Mouse (Mus musculus): Measurements from ENCODE around the gene Mcoln3. TPM values are rescaled to one million over a fixed set of nuclear protein-coding genes. Genes with fewer than 3 reads are reported as not detected.

The Mcoln3 gene
- total and polyA plus RNA-seq, 2 experiments from 2014 or later = 0.38 TPM

GRCm38 (mm10) chr3:146140276-146140675, 23.0 kb downstream of the Mcoln3 start:
- Histone ChIP-seq H3K9ac (replicated peaks; ENCODE audit: low read length, poor library complexity, severe bottlenecking) (no peak overlapping the region), H3K36me3 (ENCODE audit: insufficient read depth, low read length) (no peaks in the 10 kb centered on the region), H3K4me3 (ENCODE audit: low read depth, low read length) (no peak overlapping the region), H3K4me1 (ENCODE audit: insufficient read depth, low read length) (no peaks in the 10 kb centered on the region), H3K4me2 (ENCODE audit: low read depth, low read length, poor library complexity, severe bottlenecking) (no peak overlapping the region), H3K27me3 (ENCODE audit: insufficient read depth, low read length) (no peaks in the 10 kb centered on the region), H3K27ac (ENCODE audit: low read depth, low read length) (no peak overlapping the region), H3K9me3 (ENCODE audit: low read length) (no peaks in the 10 kb centered on the region)
- WGBS = 94% methylated on average over 7 of the region's 7 CpGs
- TF ChIP-seq CTCF (IDR thresholded peaks at IDR 0.05) = no peak
- ATAC-seq (ENCODE audit: low FRiP score) (no peak), DNase-seq (ENCODE audit: low spot score) (no peak)

- TF ChIP-seq CTCF (IDR thresholded peaks at IDR 0.05) = no peak
- no peaks in the 10 kb centered on the region for H3K36me3 ChIP-seq (ENCODE audit: insufficient read depth, low read length)
- H3K27me3 ChIP-seq (ENCODE audit: insufficient read depth, low read length) = no peaks in the 10 kb centered on the region
- no peaks in the 10 kb centered on the region for H3K9me3 ChIP-seq (ENCODE audit: low read length)
- 59% methylated on average over 7 of the region's 7 CpGs for WGBS
- no peaks in the 10 kb centered on the region for H3K4me1 ChIP-seq (ENCODE audit: insufficient read depth, low read length)
- 0 out of 2 replicates have a peak, but pooled peaks have one; percentile 44 for ATAC-seq (ENCODE audit: low FRiP score)
- no peak overlapping the region for H3K27ac ChIP-seq (ENCODE audit: low read depth, low read length)
- peak; percentile 45 for DNase-seq (ENCODE audit: low spot score)
- H3K4me2 ChIP-seq (ENCODE audit: low read depth, low read length, poor library complexity, severe bottlenecking) = no peak overlapping the region
- H3K4me3 ChIP-seq (ENCODE audit: low read depth, low read length) = no peak overlapping the region
- no peak overlapping the region for H3K9ac ChIP-seq (replicated peaks; ENCODE audit: low read length, poor library complexity, severe bottlenecking)
Measured at GRCm38 (mm10) chr3:146142523-146142922, 25.3 kb downstream of the Mcoln3 start.

- Histone ChIP-seq H3K4me2 (ENCODE audit: low read depth, low read length, poor library complexity, severe bottlenecking) (no peak overlapping the region), H3K9me3 (ENCODE audit: low read length) (no peaks in the 10 kb centered on the region), H3K4me1 (ENCODE audit: insufficient read depth, low read length) (no peaks in the 10 kb centered on the region; the same call in 1 of the 2 replicates), H3K4me3 (ENCODE audit: low read depth, low read length) (no peak overlapping the region), H3K27me3 (ENCODE audit: insufficient read depth, low read length) (peaks cover under 1% of the 10 kb centered on the region; the same call in 1 of the 2 replicates), H3K27ac (ENCODE audit: low read depth, low read length) (no peak overlapping the region), H3K36me3 (ENCODE audit: insufficient read depth, low read length) (no peaks in the 10 kb centered on the region), H3K9ac (replicated peaks; ENCODE audit: low read length, poor library complexity, severe bottlenecking) (no peak overlapping the region)
- TF ChIP-seq CTCF (IDR thresholded peaks at IDR 0.05) = no peak
- DNase-seq (ENCODE audit: low spot score) = no peak
- no peak for ATAC-seq (ENCODE audit: low FRiP score)
- 58% methylated on average over 5 of the region's 5 CpGs for WGBS
Measured at GRCm38 (mm10) chr3:146145501-146145900, 28.3 kb downstream of the Mcoln3 start.

GRCm38 (mm10) chr3:146146131-146146530, 28.9 kb downstream of the Mcoln3 start:
- no peak for TF ChIP-seq CTCF (IDR thresholded peaks at IDR 0.05)
- Histone ChIP-seq H3K9ac (replicated peaks; ENCODE audit: low read length, poor library complexity, severe bottlenecking) (no peak overlapping the region), H3K4me3 (ENCODE audit: low read depth, low read length) (no peak overlapping the region), H3K36me3 (ENCODE audit: insufficient read depth, low read length) (no peaks in the 10 kb centered on the region), H3K4me2 (ENCODE audit: low read depth, low read length, poor library complexity, severe bottlenecking) (no peak overlapping the region), H3K4me1 (ENCODE audit: insufficient read depth, low read length) (no peaks in the 10 kb centered on the region; the same call in 1 of the 2 replicates), H3K27me3 (ENCODE audit: insufficient read depth, low read length) (peaks cover 6% of the 10 kb centered on the region; the same call in 1 of the 2 replicates), H3K27ac (ENCODE audit: low read depth, low read length) (no peak overlapping the region), H3K9me3 (ENCODE audit: low read length) (no peaks in the 10 kb centered on the region)
- WGBS = 70% methylated on average over 5 of the region's 5 CpGs
- ATAC-seq (ENCODE audit: low FRiP score) (no peak), DNase-seq (ENCODE audit: low spot score) (no peak)

GRCm38 (mm10) chr3:146149156-146150057, 32.2 kb downstream of the Mcoln3 start, which contains the start of gene Mcoln2:
TSS of gene Mcoln2 (plus strand) at chr3:146149833.
- H3K9ac ChIP-seq (replicated peaks; ENCODE audit: low read length, poor library complexity, severe bottlenecking) = no peak within 1 kb of the TSS
- no peak for DNase-seq (ENCODE audit: low spot score)
- H3K27me3 ChIP-seq (ENCODE audit: insufficient read depth, low read length) = peaks cover 13% of the 10 kb centered on the region; the same call in 1 of the 2 replicates
- H3K4me3 ChIP-seq (ENCODE audit: low read depth, low read length) = peak within 1 kb of the TSS; percentile 31
- H3K36me3 ChIP-seq (ENCODE audit: insufficient read depth, low read length) = no peaks in the 10 kb centered on the region
- H3K4me1 ChIP-seq (ENCODE audit: insufficient read depth, low read length) = peaks cover 3% of the 10 kb centered on the region; the same call in 1 of the 2 replicates
- no peaks in the 10 kb centered on the region for H3K9me3 ChIP-seq (ENCODE audit: low read length)
- no peak for TF ChIP-seq CTCF (IDR thresholded peaks at IDR 0.05)
- peak within 1 kb of the TSS; percentile 77 for H3K4me2 ChIP-seq (ENCODE audit: low read depth, low read length, poor library complexity, severe bottlenecking)
- 0 out of 2 replicates have a peak, but pooled peaks have one; percentile 5 for ATAC-seq (ENCODE audit: low FRiP score)
- no peak within 1 kb of the TSS for H3K27ac ChIP-seq (ENCODE audit: low read depth, low read length)
- WGBS = 11% methylated on average over 34 of the region's 34 CpGs

GRCm38 (mm10) chr3:146150058-146150400, 32.8 kb downstream of the Mcoln3 start:
- 0 out of 2 replicates have a peak, but pooled peaks have one; percentile 16 for ATAC-seq (ENCODE audit: low FRiP score)
- no peak for TF ChIP-seq CTCF (IDR thresholded peaks at IDR 0.05)
- DNase-seq (ENCODE audit: low spot score) = no peak
- WGBS = 3% methylated on average over 26 of the region's 26 CpGs
- peaks cover 13% of the 10 kb centered on the region; the same call in 1 of the 2 replicates for H3K27me3 ChIP-seq (ENCODE audit: insufficient read depth, low read length)
- no peak overlapping the region for H3K27ac ChIP-seq (ENCODE audit: low read depth, low read length)
- no peak overlapping the region for H3K9ac ChIP-seq (replicated peaks; ENCODE audit: low read length, poor library complexity, severe bottlenecking)
- H3K36me3 ChIP-seq (ENCODE audit: insufficient read depth, low read length) = no peaks in the 10 kb centered on the region
- peaks cover 3% of the 10 kb centered on the region; the same call in 1 of the 2 replicates for H3K4me1 ChIP-seq (ENCODE audit: insufficient read depth, low read length)
- no peaks in the 10 kb centered on the region for H3K9me3 ChIP-seq (ENCODE audit: low read length)
- peak overlapping the region; percentile 77 for H3K4me2 ChIP-seq (ENCODE audit: low read depth, low read length, poor library complexity, severe bottlenecking)
- peak overlapping the region; percentile 31 for H3K4me3 ChIP-seq (ENCODE audit: low read depth, low read length)

Measured in midbrain, postnatal 0 days (tissue).